Mouse (Mus musculus) Patski (cell line): ENCODE measurements around the gene Dll1. TPM values are rescaled to one million over a fixed set of nuclear protein-coding genes. Genes with fewer than 3 reads are reported as not detected.
A peak's percentile ranks its signal among the peaks of the same experiment; 100 is the strongest.

ENCODE experiments used
- ATAC-seq: fragments of 100-300 bp; one replicate; pipeline ENCODE4 v1.8.0; 2021
- CTCF ChIA-PET: fragments of 350-600 bp; sonication (Branson Sonifier 250); formaldehyde crosslinking; loops from one replicate; lab custom pipeline; 2022; ENCODE audit warnings: inconsistent platforms; lab: Charles Lee
- POLR2A ChIA-PET: fragments of 350-600 bp; sonication (Branson Sonifier 250); formaldehyde crosslinking; loops from one replicate; lab custom pipeline; 2022; ENCODE audit warnings: antibody characterized with exemption, inconsistent platforms; lab: Charles Lee
- DNase-seq: peaks from one replicate; pipeline ENCODE4 v3.0.0-alpha.2; 2011; ENCODE audit warnings: low read depth, low spot score
- H3K27me3 ChIP-seq: fragments of 371-371 bp; one replicate; pipeline ENCODE4 v1.5.1; 2021
- CTCF ChIP-seq: fragments of 100-300 bp; IDR thresholded peaks from one replicate; pipeline ENCODE4 v1.5.1; 2021
- in situ Hi-C: fragments of 300-500 bp; cut with MboI; formaldehyde crosslinking; loops from 3 replicates; pipeline ENCODE4 v1.11.1; 2018; ENCODE audit warnings: low pct_unique_long_range_greater_than_20kb, mixed read lengths
- polyA plus RNA-seq: library from polyadenylated mRNA; unstranded; gene quantifications from one replicate; pipeline ENCODE4 v1.2.3, GENCODE M21; 2021

The Dll1 gene
- polyA plus RNA-seq, 1 experiment from 2014 or later = 19.7 TPM

DNA sequence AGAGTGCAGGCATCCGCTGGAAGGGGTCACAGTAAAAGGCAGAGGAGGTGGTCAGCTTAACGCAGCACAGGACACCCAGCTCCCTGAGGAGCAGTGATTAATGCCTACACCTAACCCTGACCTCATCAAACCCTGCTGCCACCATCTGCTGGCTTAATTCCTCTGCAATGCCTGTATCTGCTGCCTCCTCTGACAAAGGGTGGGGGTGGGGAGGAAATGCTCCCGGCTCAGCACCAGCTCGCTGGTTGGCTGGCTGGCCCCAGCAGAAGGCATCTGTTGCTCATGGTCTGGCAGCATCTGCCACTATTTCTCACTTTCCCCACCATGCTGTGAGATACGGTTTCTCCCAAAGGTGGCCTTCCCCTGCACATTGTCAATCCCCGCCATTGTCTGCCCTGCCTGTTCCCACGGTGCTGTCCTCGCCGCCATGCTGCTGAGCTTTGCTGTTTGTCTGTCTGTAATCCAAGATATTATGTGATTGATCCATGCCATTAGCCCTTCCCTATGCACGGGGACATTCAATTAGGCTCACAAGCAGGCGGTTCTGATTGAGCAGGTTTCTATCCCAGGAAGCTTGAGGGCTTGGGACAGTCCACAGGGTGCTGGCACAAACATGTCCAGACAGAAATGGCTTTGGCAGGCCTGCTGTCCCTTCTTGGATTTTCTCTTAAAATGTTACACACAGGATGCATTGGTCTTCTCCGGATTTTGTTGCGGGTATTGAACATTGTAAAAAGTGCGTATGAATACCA, 33.4 kb downstream of the Dll1 start:
- no peak for DNase-seq
- H3K27me3 ChIP-seq = no peaks in the 10 kb centered on the region
- no peak for TF ChIP-seq CTCF
- in situ Hi-C loops = no loop called here
- no peak for ATAC-seq
- ChIA-PET POLR2A (no interaction called here), CTCF (no interaction called here)

DNA sequence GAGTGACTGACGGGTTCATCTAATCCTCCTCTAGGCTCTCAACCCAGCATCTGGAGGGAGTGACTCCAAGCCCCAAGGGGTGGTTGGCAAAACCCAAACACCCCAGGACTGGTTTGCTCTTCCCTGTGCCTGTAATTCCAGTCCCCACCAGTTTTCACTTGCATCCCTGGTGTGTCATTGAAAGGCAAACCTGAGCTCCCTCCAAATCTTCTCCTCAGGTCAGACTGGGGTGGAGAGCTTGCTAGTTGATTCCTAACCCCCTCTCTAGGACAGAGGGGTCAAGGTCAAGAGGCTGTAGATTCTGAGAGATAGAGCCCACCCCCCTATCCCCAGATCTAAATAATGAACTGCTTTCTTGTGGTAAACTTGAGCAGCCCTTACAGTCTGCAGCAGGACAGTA, 38.8 kb downstream of the Dll1 start:
- in situ Hi-C loops = no loop called here
- POLR2A ChIA-PET = no interaction called here
- H3K27me3 ChIP-seq = no peaks in the 10 kb centered on the region
- no peak for TF ChIP-seq CTCF
- CTCF ChIA-PET = no interaction called here
- DNase-seq (no peak), ATAC-seq (no peak)

DNA sequence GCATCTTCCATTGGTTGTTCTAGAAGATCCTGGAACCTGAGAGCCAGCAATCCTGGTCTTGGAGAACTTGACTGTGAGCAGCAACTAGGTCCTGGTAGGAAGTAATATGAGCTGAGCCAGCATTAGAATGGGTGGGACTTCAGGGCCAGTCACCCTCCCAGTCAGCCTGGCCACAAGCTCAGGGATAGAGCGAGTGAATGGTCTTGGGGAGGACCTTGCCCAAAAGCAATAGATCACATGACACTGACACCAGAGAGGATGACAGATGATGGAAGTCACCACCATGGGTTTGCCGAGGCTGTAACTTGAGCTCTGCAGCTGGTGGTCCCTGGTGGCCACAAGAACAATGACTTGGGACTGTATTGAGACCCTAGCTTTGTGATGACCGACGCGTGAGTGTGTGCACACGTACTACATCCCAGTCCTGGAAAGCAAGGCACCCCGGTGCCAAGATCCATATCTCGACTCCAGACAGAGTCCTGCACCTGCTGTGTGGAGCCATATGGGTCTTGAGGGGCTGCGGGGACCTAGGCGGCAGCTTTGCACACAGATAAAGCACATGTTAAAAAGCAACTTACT, 46.8 kb downstream of the Dll1 start:
- ChIA-PET POLR2A (no interaction called here), CTCF (interaction anchor here (1.1 kb wide), 1 partner anchor 15 kb away, joined by 3 read pairs; no protein-coding TSS in a partner anchor)
- ATAC-seq (no peak), DNase-seq (no peak)
- no peak for TF ChIP-seq CTCF
- in situ Hi-C loops = no loop called here
- no peaks in the 10 kb centered on the region for H3K27me3 ChIP-seq

DNA sequence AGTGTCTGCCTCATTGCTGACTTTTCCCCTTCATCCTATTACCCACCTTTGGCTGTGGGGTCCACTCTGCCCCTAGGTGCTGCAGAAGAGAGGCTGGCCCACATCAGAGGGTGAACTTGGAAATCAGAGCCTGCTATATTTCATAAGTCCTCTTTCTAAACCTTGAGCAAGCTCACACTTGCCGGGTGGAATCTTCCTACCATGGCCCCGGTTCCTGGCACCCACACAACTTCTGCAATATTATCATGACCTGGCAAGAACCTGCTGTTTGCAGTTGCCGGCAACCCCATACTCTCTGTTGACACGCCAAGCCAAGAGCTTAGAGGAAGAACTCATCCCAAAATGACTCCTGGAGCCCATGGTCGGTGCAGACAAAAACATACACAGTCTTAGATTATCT, 49.6 kb downstream of the Dll1 start:
- no peaks in the 10 kb centered on the region for H3K27me3 ChIP-seq
- DNase-seq (no peak), ATAC-seq (no peak)
- POLR2A ChIA-PET = interaction anchor here (1.0 kb wide), 1 partner anchor 42 kb away, joined by 3 read pairs; no protein-coding TSS in a partner anchor
- TF ChIP-seq CTCF = no peak
- CTCF ChIA-PET = no interaction called here
- in situ Hi-C loops = no loop called here

DNA sequence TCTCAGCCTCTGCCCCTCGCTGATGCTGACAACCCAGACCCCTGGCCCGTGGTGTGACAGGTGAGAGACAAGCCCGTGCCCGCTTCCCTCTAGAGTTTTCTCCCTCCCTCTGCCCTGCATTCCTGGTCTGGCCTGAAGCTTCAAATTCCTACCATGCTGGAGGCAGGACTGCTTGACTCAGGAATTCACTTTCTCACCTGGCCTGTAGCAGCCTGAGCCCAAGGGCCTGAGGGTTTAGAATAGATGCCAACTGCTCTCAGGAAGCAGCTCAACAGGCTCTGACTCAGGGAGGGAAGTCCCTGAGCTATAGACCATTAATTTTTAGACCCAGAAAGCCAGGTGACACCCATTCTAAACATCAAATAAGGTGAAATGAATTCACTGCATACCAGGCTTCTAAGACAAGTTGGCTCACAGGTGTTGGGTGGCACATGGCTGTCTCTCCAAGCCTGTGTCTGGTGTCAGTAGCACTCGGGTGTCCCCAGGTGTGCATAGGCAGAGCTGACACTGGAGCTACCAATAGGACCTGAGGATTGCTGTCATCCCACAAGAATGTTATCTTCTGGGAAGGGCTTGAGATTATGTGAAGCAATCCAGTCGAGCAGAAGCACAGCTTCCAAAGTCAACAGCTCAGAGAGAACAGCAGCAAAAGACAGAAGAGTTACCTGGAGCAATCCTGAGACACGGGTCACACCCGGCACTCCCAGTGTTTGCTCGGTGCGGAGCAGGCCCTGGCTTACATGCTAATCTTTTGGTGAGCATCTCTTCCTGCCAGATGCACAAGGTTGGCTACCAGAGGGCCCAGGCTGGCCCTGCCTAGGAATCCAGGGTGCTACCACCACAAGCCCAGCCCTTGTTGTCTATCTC, 50.5 kb downstream of the Dll1 start:
- DNase-seq = peak; percentile 81
- no peaks in the 10 kb centered on the region for H3K27me3 ChIP-seq
- ChIA-PET POLR2A (interaction anchor here (1.0 kb wide), 1 partner anchor 41 kb away, joined by 3 read pairs; no protein-coding TSS in a partner anchor), CTCF (interaction anchor here (0.9 to 1.6 kb wide), 6 partner anchors 11 to 261 kb away, joined by 3 to 5 read pairs (median 3); no protein-coding TSS in a partner anchor)
- in situ Hi-C loops = no loop called here
- peak; percentile 92 for ATAC-seq
- TF ChIP-seq CTCF = no peak

DNA sequence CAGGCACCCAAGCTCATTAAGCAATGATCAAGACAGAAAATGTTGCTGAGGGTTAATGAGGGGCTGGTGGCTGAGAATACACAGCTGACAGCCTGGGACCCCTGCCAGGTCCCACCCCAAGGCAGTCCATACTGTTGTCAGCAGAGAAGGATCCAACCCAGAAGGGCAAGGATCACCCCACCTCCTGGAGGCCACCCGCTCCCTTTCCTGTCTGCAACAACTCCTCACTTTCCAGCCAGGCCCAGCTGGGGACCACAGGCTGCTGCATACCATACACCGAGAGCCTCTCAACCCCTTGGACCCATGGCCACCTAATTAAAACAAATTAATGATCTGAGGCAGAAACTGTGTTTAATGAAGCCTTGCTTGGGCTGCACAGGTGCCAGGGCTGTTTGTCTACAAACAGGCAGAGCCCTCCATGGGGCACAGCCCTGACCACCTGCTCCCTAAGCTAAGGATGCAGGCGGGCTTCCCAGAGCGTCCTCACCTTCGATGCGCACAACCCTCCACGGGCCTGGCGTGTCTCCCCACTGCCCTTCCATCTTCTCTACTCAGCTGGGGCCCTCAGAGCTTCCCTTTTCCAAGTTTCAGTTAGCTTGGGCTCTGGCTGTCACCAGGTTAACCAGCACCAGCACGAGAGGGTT, 53.4 kb downstream of the Dll1 start:
- no peaks in the 10 kb centered on the region for H3K27me3 ChIP-seq
- DNase-seq = no peak
- TF ChIP-seq CTCF = no peak
- ChIA-PET POLR2A (no interaction called here), CTCF (interaction anchor here (0.8 kb wide), 1 partner anchor 8 kb away, joined by 3 read pairs; no protein-coding TSS in a partner anchor)
- ATAC-seq = no peak
- in situ Hi-C loops = no loop called here

Other genes starting within 250 kb of the Dll1 start
- 31.4 TPM for gene Fam120b, start 19.3 kb upstream of the Dll1 start, polyA plus RNA-seq
- 195 TPM for gene Psmb1, start 122.9 kb upstream of the Dll1 start, polyA plus RNA-seq
- gene Tbp, start 123.0 kb upstream of the Dll1 start, polyA plus RNA-seq = 47.7 TPM
- gene Pdcd2, start 150.4 kb upstream of the Dll1 start, polyA plus RNA-seq = 59.4 TPM
- gene Prdm9, start 187.5 kb upstream of the Dll1 start, polyA plus RNA-seq = 7.7 TPM